Mouse (Mus musculus) cerebellum, adult 2 months (tissue): ENCODE results near the gene Kctd19.

Experiments
- CTCF ChIP-seq: fragments of 200-500 bp; IDR thresholded peaks from 2 replicates; pipeline ENCODE4 v1.5.1; 2011; ENCODE audit warnings: low read depth, mild to moderate bottlenecking, control low read depth, low read length, moderate library complexity, borderline replicate concordance; ENCODE audit not compliant: insufficient read depth
- POLR2A ChIP-seq: fragments of 200-500 bp; IDR thresholded peaks from 2 replicates; pipeline ENCODE4 v1.6.1; 2011; ENCODE audit warnings: low read length, control low read depth, borderline replicate concordance; ENCODE audit not compliant: insufficient read depth

DNA sequence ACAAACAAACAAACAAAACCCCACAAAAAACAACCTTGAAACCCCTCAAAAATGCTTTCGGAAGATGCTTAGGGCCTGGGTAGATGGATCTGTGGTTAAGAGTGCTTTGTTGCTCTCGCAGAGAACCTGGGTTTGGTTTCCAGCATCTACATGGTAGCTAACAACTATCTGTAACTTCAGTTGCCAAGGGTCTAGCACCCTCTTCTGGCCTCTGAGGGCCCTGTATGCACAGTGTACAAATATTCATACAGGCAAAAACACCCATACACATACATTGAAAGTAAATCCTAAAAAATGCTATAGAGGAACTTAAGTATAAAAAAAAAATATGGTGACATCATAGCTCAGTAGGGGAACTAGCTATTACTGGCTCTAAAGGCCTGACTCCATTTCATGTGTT is 29.2 kb downstream of the Kctd19 start:
- no peak for TF ChIP-seq CTCF
- no peak for TF ChIP-seq POLR2A
